Mouse (Mus musculus) liver, adult 2 months (tissue): Measurements from ENCODE around the gene Klf13.

ENCODE experiments used
- CTCF ChIP-seq: fragments of 200-500 bp; IDR thresholded peaks from 2 replicates; pipeline ENCODE4 v1.5.1; 2011; ENCODE audit warnings: low read depth, low read length, control low read depth
- POLR2A ChIP-seq: fragments of 200-500 bp; IDR thresholded peaks from 2 replicates; pipeline ENCODE4 v1.6.1; 2011; ENCODE audit warnings: low read length, control low read depth; ENCODE audit not compliant: insufficient read depth; ENCODE audit errors: extremely low read depth

- no peak for TF ChIP-seq CTCF
- no peak for TF ChIP-seq POLR2A
Measured at GRCm38 (mm10) chr7:63885025-63885424, 53.7 kb downstream of the Klf13 start.
